Mouse (Mus musculus) forebrain, embryonic 12.5 days (tissue): ENCODE data around the gene Zfp65. TPM values are rescaled to one million over a fixed set of nuclear protein-coding genes. Genes with fewer than 3 reads are reported as not detected.
"Not testable (repeated sequence)": the region's sequence is repeated elsewhere in the genome, so short reads cannot be mapped to it uniquely, and the experiment has no call there.

ENCODE experiments used
- ATAC-seq: fragments of 200-750 bp; cut with Nextera tagmentation; 2 replicates; pipeline ENCODE4 v1.8.0; 2017; ENCODE audit warnings: moderate TSS enrichment; ENCODE audit not compliant: low FRiP score
- H3K27ac ChIP-seq: fragments of 300-500 bp; sonication (generic); 2 replicates; pipeline ENCODE4 v1.5.1; 2016; ENCODE audit warnings: mild to moderate bottlenecking
- H3K27me3 ChIP-seq: fragments of 300-500 bp; sonication (generic); 2 replicates; pipeline ENCODE4 v1.6.1; 2016; ENCODE audit warnings: mild to moderate bottlenecking
- H3K36me3 ChIP-seq: fragments of 300-500 bp; sonication (generic); replicated peaks from 2 replicates; pipeline ENCODE4 v1.6.1; 2016; ENCODE audit warnings: mild to moderate bottlenecking
- H3K4me1 ChIP-seq: fragments of 300-500 bp; sonication (generic); 2 replicates; pipeline ENCODE4 v1.6.1; 2016
- H3K4me2 ChIP-seq: fragments of 300-500 bp; sonication (generic); 2 replicates; pipeline ENCODE4 v1.6.1; 2016; ENCODE audit warnings: mild to moderate bottlenecking, moderate library complexity
- H3K4me3 ChIP-seq: fragments of 300-500 bp; sonication (generic); replicated peaks from 2 replicates; pipeline ENCODE4 v1.5.1; 2016; ENCODE audit warnings: mild to moderate bottlenecking
- H3K9ac ChIP-seq: fragments of 300-500 bp; sonication (generic); 2 replicates; pipeline ENCODE4 v1.6.1; 2016; ENCODE audit warnings: mild to moderate bottlenecking
- H3K9me3 ChIP-seq: fragments of 300-500 bp; sonication (generic); 2 replicates; pipeline ENCODE4 v1.6.1; 2016
- WGBS: fragments of 180-500 bp; shearing (Covaris S2); methylation state at CpG from one replicate; pipeline ENCODE4 v1.1.7; 2016; 5-methylcytosine and 5-hydroxymethylcytosine counted together
- polyA plus RNA-seq: library from polyadenylated mRNA; unstranded; fragments of >200 nt; fragmentation: Nextera tagmentation; extraction: Ambion mirVana; gene quantifications from 2 replicates; pipeline ENCODE4 v1.2.1, GENCODE M21; 2016

Gene Zfp65
- polyA plus RNA-seq, 1 experiment from 2014 or later, result 9.6 TPM

- WGBS, result under 1% methylated on average over 17 of the region's 17 CpGs
- peak overlapping the region; percentile 73 for H3K4me3 ChIP-seq
- peak overlapping the region; percentile 54; the same call in 1 of the 2 replicates for H3K27ac ChIP-seq
- H3K9ac ChIP-seq, result peak overlapping the region; percentile 68
- peak overlapping the region; percentile 66 for H3K4me2 ChIP-seq
- no peaks in the 10 kb centered on the region for H3K9me3 ChIP-seq
- H3K36me3 ChIP-seq, result no peaks in the 10 kb centered on the region
- no peaks in the 10 kb centered on the region for H3K27me3 ChIP-seq
- peaks cover 7% of the 10 kb centered on the region for H3K4me1 ChIP-seq
- ATAC-seq, result peak; percentile 95
Observed at GRCm38 (mm10) chr13:67723848-67724479, 5.0 kb downstream of the Zfp65 start.

GRCm38 (mm10) chr13:67686971-67687370 lies 42.0 kb downstream of the Zfp65 start, which contains the start of gene Zfp738:
Zfp738 (minus strand) TSS chr13:67687071.
- Histone ChIP-seq H3K27me3 (no peaks in the 10 kb centered on the region), H3K4me2 (no peak within 1 kb of the TSS), H3K27ac (no peak within 1 kb of the TSS), H3K9ac (no peak within 1 kb of the TSS), H3K4me1 (peaks cover 3% of the 10 kb centered on the region), H3K4me3 (no peak within 1 kb of the TSS), H3K9me3 (no peaks in the 10 kb centered on the region), H3K36me3 (no peaks in the 10 kb centered on the region)
- ATAC-seq, result no peak
- WGBS, result 86% methylated on average over 4 of the region's 4 CpGs

- not testable (repeated sequence) for H3K27ac ChIP-seq, H3K9me3 ChIP-seq, H3K4me1 ChIP-seq, H3K36me3 ChIP-seq, H3K27me3 ChIP-seq
- Histone ChIP-seq H3K9ac (peak overlapping the region; percentile 38; the same call in 1 of the 2 replicates), H3K4me3 (peak overlapping the region; percentile 72), H3K4me2 (peak overlapping the region; percentile 67)
- ATAC-seq, result peak; percentile 45; the same call in 1 of the 2 replicates
- 78% methylated on average over 2 of the region's 2 CpGs for WGBS
Observed at GRCm38 (mm10) chr13:67683841-67684240, 45.1 kb downstream of the Zfp65 start.

- H3K9me3 ChIP-seq, H3K36me3 ChIP-seq, H3K27me3 ChIP-seq, H3K4me1 ChIP-seq, H3K27ac ChIP-seq: not testable (repeated sequence)
- Histone ChIP-seq H3K9ac (peak overlapping the region; percentile 73), H3K4me3 (peak overlapping the region; percentile 72), H3K4me2 (peak overlapping the region; percentile 67)
- 14% methylated on average over 16 of the region's 16 CpGs for WGBS
- ATAC-seq, result peak; percentile 100
Observed at GRCm38 (mm10) chr13:67682959-67683735, 45.8 kb downstream of the Zfp65 start.

GRCm38 (mm10) chr13:67674902-67675301 lies 54.1 kb downstream of the Zfp65 start:
- Histone ChIP-seq H3K4me1 (no peaks in the 10 kb centered on the region), H3K27me3 (no peaks in the 10 kb centered on the region), H3K4me3 (no peak overlapping the region), H3K9me3 (no peaks in the 10 kb centered on the region), H3K4me2 (no peak overlapping the region), H3K36me3 (peaks cover 5% of the 10 kb centered on the region), H3K9ac (no peak overlapping the region), H3K27ac (no peak overlapping the region)
- ATAC-seq, result no peak
- WGBS, result 90% methylated on average over 2 of the region's 2 CpGs

Other genes starting within 250 kb of the Zfp65 start
- 1.4 and 2.0 TPM in 2 replicates for gene Zfp874b, start 244.9 kb downstream of the Zfp65 start, polyA plus RNA-seq
- gene Zfp58, start 228.6 kb downstream of the Zfp65 start, polyA plus RNA-seq, result 17.5 and 18.0 TPM in 2 replicates
- gene Gm26965, start 203.0 kb downstream of the Zfp65 start, polyA plus RNA-seq, result not detected in 2 replicates
- gene Zfp87, start 203.0 kb downstream of the Zfp65 start, polyA plus RNA-seq, result 28.3 and 29.7 TPM in 2 replicates
- 15.7 and 16.6 TPM in 2 replicates for gene Zfp748, start 175.3 kb downstream of the Zfp65 start, polyA plus RNA-seq
- gene Zfp729b, start 119.5 kb downstream of the Zfp65 start, polyA plus RNA-seq, result 4.8 and 5.3 TPM in 2 replicates
- gene Gm49345, start 91.4 kb downstream of the Zfp65 start, polyA plus RNA-seq, result 0.49 TPM in 1 of 2 replicates, not detected in the other
- gene Zfp729a, start 91.4 kb downstream of the Zfp65 start, polyA plus RNA-seq, result 3.4 and 3.8 TPM in 2 replicates
- 13.5 and 13.8 TPM in 2 replicates for gene Zfp738, start 42.1 kb downstream of the Zfp65 start, polyA plus RNA-seq
- 5.4 and 5.8 TPM in 2 replicates for gene Zfp85, start 26.1 kb upstream of the Zfp65 start, polyA plus RNA-seq
- 3.3 TPM in 2 replicates for gene Zfp493, start 50.5 kb upstream of the Zfp65 start, polyA plus RNA-seq
- gene Zfp273, start 84.6 kb upstream of the Zfp65 start, polyA plus RNA-seq, result 9.1 and 10.2 TPM in 2 replicates
- 3.4 and 4.6 TPM in 2 replicates for gene Gm10037, start 101.9 kb upstream of the Zfp65 start, polyA plus RNA-seq
- not detected in 2 replicates for gene BC048507, start 134.2 kb upstream of the Zfp65 start, polyA plus RNA-seq